Mouse (Mus musculus) retina, embryonic 14.5 days (tissue): Measurements from ENCODE around the gene Ddx23.

Experiments used
- DNase-seq: peaks from one replicate; pipeline ENCODE4 v3.0.0-alpha.2; 2015; ENCODE audit warnings: low spot score

The Ddx23 gene

DNA sequence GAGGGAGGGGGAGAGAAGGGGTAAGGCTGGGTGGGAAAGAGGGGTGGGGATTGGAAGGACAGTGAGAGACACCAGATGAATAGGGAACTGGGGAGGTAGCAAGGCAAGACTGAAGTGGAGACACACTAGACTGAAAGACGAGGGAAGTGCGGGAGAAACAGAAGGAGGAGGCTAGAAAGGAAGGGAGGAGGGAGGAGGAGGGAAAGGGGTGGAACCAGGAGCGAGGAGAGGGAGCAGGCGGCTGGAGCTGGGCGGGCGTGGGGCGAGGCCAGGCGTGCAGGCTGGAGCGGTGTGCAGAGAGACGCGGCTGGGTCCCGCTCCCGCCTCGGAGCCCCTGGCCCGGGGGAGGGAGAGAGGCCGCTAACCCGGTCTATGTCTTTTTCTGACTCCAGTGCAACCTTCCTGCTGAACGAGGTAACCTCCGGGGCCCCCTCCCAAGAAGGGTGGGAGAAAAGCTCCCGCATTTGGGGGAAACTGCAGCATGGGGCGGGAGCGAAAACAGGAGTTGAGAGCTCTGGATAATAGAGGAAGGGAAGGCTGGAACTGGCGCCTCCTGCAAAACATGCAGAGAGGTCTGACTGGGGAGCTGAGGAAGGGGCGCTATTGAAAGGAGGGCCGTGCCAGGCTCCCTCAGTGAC, 30.5 kb downstream of the Ddx23 start:
- peak; percentile 67 for DNase-seq

DNA sequence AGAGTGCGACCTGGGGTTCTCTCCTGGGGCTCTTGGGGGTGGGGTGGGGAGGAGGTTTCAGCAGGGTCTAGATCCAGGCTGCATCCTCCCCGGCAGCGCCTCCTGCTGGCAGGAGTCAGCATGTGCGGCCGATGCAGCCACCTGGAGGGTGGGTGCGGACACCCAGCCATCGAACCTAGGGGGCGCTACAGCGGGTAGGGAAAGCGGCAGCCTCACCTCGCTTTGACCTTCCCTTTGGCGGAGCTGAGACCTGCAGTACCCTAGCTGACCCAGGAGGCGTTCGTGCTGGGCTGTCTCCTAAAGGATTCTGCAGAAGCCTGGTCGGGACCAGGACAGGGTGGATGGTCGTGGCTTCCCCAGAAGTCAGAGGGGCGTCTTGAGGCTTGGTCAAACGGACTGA, 31.2 kb downstream of the Ddx23 start:
- DNase-seq: peak; percentile 91

- no peak for DNase-seq
These were observed 32.2 kb downstream of the Ddx23 start, which contains the start of gene Cacnb3 for GRCm38 (mm10) chr15:98630540-98630939. TSS of gene Cacnb3 (plus strand) at chr15:98630840.

- no peak for DNase-seq
These were observed 33.2 kb downstream of the Ddx23 start for GRCm38 (mm10) chr15:98629464-98629863.

GRCm38 (mm10) chr15:98628589-98629254, 34.0 kb downstream of the Ddx23 start:
- peak; percentile 66 for DNase-seq

DNA sequence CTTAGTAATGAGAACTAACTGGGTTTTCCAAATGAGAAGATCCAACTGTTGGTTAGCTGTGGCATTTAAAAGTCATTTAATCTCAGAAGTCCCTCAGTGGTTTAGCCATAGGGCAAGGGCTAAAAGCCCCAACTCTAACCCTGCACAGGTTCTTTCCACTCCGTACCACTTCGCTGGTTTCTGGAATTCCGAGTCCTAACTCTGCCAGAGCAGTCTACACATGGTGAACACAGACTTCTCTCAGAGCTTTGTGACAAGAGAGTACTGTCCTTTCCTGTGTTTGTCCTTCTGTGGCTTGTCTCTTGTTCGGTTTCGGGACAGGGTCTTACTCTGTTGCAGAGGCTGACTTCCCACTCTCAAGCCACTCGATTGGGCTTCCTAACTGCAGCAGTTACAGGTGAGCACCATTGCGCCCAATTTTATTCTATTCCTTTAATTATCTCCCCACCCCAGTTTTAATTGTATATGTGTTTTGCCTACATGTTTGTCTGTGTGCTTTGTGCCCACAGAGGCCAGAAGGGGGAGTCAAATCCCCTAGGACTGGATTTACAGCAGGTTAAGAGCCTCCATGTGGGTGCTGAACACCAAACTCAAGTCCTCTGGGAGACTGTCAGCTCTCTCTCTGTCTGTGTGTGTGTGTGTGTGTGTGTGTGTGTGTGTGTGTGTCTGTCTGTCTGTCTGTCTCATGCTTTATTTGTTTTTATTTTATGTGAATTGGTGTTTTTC, 36.0 kb downstream of the Ddx23 start:
- DNase-seq: no peak

GRCm38 (mm10) chr15:98626078-98626477, 36.6 kb downstream of the Ddx23 start:
- DNase-seq: no peak

DNA sequence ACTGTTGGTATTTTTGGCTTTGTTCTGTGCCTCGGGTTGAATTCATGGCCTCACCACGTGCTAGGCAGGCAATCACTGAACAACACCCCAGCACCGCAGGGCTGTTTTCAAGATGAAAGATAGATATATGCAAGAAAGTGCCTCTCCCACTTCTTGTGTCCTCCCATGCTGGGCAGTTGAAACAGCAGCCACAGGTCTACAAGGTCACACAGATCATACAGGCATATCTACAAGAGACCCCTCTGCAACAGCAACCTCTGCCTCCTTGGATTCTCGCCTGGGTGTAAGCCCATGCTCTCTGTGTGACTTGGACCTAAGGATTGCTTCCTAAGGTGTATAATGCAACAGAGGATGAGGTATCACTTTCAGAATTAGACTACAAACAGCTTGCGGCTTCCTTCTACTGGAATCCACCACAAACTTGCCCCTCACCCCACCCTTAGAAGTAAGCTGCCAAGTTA, 39.3 kb downstream of the Ddx23 start:
- DNase-seq: no peak

GRCm38 (mm10) chr15:98622721-98623120, 40.0 kb downstream of the Ddx23 start:
- no peak for DNase-seq

DNA sequence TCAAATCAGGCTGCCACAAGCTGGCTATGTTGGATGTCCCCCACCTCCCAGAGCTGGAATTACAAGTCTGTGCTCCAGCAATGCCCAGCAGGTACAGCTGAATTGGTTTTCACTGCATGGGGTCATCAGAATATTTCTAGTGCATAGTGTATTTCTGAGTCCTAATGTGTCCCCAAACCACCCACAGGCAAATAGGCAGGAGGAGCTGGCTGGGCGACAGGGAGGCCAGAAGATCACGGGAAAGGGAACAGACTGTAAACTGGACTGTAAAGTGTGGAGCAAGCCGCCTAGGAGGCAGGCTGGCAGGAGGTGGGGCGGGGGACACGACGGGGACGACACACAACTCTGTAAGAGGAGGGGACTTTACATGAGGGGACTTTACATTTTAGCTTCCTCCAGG, 40.5 kb downstream of the Ddx23 start:
- no peak for DNase-seq

GRCm38 (mm10) chr15:98617176-98617537, 45.5 kb downstream of the Ddx23 start:
- peak; percentile 92 for DNase-seq

DNA sequence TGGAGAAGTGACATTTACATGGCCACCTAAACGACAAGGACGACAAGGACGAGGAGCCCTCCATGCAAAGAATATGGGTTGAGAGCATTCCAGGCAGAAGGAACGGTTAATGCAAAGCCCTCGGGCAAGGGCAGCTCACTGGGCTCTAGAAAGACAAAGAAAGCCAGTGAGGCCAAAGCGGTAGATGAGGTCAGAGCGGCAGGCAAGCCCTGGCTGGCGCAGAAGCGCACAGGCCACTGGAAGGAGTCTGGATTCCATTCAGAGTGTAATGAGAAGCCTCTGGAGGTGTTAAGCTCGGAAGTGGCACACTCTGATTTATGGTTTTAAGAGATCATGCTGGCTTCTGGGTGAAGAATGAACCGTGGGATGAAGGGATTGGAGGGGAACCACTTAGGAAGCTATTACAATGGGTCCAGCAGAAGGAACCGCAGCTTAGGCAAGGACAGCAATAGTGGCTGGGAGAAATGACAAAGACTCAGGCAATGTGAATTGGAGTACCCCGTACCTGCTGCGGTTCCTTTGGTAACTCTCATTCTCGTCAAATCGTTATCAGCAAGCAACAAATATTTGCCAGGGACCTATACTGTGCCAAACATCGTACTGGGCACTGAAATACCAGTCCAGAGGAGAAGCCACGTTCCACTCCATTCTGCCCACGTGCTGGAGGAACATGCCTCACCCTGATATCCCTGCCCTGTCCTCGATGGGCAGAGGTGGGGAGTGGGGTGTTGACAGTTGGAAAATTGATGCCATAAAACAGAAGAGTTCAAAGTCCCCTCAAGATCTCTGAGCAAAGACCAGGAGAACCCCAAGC, 46.1 kb downstream of the Ddx23 start:
- no peak for DNase-seq

GRCm38 (mm10) chr15:98615751-98616150, 46.9 kb downstream of the Ddx23 start:
- no peak for DNase-seq

GRCm38 (mm10) chr15:98614971-98615370, 47.7 kb downstream of the Ddx23 start:
- no peak for DNase-seq

- no peak for DNase-seq
These were observed 48.1 kb downstream of the Ddx23 start for GRCm38 (mm10) chr15:98614551-98614950.

DNA sequence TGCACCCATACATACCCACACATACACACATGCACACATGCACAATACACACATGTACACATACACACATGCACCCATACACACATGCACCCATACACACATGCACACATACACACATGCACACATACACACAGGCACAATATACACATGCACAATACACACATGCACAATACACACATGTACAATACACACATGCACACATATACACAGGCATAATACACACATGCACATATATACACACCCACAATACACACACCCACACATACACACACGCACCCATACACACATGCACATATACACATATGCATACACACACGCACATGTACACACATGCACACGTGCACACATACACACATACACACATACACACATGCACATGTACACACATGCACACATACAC, 50.5 kb downstream of the Ddx23 start:
- no peak for DNase-seq

- peak; percentile 37 for DNase-seq
These were observed 52.5 kb downstream of the Ddx23 start for GRCm38 (mm10) chr15:98610131-98610633.

GRCm38 (mm10) chr15:98609331-98610130, 53.2 kb downstream of the Ddx23 start, which contains the start of gene Adcy6:
TSS of gene Adcy6 (minus strand) at chr15:98610076.
- peak; percentile 82 for DNase-seq

GRCm38 (mm10) chr15:98608784-98609250, 53.9 kb downstream of the Ddx23 start:
- DNase-seq: peak; percentile 43

DNA sequence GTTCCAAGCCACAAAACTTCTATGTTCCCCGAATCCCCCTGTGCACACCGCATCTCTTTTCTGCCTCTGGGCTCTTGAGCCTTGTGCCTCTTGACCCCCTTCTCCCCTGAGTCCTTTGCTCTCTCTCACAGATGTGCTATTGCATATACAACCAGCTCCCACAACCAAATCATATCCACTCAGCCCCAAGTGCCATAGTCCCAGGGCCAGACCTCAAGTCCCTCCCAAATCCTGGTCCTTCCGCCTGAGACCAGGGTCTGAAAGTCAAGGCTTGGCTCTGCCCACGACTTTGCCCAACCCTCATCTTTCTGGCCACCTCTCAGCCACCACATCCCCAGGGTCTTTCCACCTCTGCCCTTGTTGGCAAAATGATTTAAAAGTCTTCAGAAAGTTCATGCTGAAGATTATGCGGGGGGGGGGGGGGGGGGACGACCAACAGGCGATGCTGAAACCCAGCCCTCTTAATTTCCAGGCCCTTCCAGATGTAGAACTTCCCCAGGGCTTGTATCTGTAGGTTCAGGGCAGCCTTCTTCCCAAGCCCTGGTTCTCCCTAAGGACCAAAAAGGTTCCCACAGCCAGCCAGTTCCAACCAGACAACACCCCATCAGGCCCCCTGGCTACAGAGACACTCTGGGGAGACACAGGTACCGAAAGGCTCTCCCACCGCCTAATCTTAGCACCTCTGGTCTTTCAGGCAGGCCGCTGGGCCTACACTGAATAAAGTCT, 54.5 kb downstream of the Ddx23 start:
- peak; percentile 17 for DNase-seq
